8 mouse cellular contexts compared by ENCODE assay signal in genomic region chr8:123950077-123950802, GRCm38 (mm10). TPM values are rescaled to one million over a fixed set of nuclear protein-coding genes. Genes with fewer than 3 reads are reported as not detected.
A peak's percentile ranks its signal among the peaks of the same experiment; 100 is the strongest.
DNase-seq lines count a peak whose midpoint lies in the region; ATAC-seq and TF ChIP-seq lines count a peak whose summit lies in the region.

No protein-coding gene starts in this region.

- no peak for TF ChIP-seq POLR2A in limb, embryonic 14.5 days (IDR thresholded peaks at IDR 0.05; ENCODE audit: borderline replicate concordance, extremely low read depth, insufficient read depth, insufficient read length)

- ATAC-seq in intestine, embryonic 16.5 days = peak; percentile 6; the same call in 1 of the 2 replicates
- no peak; the same call in 1 of the 2 replicates for ATAC-seq in limb, embryonic 14.5 days (ENCODE audit: low FRiP score, low read depth)
- ATAC-seq in midbrain, embryonic 15.5 days (replicated peaks) = no peak

- H3K4me1 ChIP-seq in intestine, embryonic 16.5 days (ENCODE audit: control insufficient read depth, insufficient read depth, low read length) = peaks cover 10% of the 10 kb centered on the region
- H3K4me1 ChIP-seq in limb, embryonic 14.5 days (ENCODE audit: control insufficient read depth, insufficient read depth, low read length) = peaks cover 6% of the 10 kb centered on the region
- peaks cover 16% of the 10 kb centered on the region for H3K4me1 ChIP-seq in midbrain, embryonic 15.5 days

- no peaks in the 10 kb centered on the region for H3K27me3 ChIP-seq in intestine, embryonic 16.5 days (replicated peaks; ENCODE audit: control insufficient read depth, insufficient read depth, low read length)
- no peaks in the 10 kb centered on the region for H3K27me3 ChIP-seq in limb, embryonic 14.5 days (ENCODE audit: control insufficient read depth, insufficient read depth, low read length)
- H3K27me3 ChIP-seq in midbrain, embryonic 15.5 days (replicated peaks) = no peaks in the 10 kb centered on the region

- TF ChIP-seq CTCF in gastrocnemius, adult 2 months (IDR thresholded peaks at IDR 0.05) = peak; percentile 76

- 33% methylated on average over 10 of the region's 10 CpGs for WGBS in intestine, embryonic 16.5 days
- WGBS in limb, embryonic 14.5 days = 36% methylated on average over 10 of the region's 10 CpGs
- 36% methylated on average over 10 of the region's 10 CpGs for WGBS in midbrain, embryonic 15.5 days

- H3K9me3 ChIP-seq in intestine, embryonic 16.5 days (ENCODE audit: control insufficient read depth, low read length) = no peaks in the 10 kb centered on the region
- H3K9me3 ChIP-seq in limb, embryonic 14.5 days (ENCODE audit: control insufficient read depth, low read length) = no peaks in the 10 kb centered on the region
- no peaks in the 10 kb centered on the region for H3K9me3 ChIP-seq in midbrain, embryonic 15.5 days

- H3K27ac ChIP-seq in gastrocnemius, adult 2 months = peak overlapping the region; percentile 94
- peak overlapping the region; percentile 92 for H3K27ac ChIP-seq in intestine, embryonic 16.5 days (ENCODE audit: low read length)
- no peak overlapping the region for H3K27ac ChIP-seq in limb, embryonic 14.5 days (replicated peaks; ENCODE audit: low read depth, low read length)
- peak overlapping the region; percentile 89; the same call in 1 of the 2 replicates for H3K27ac ChIP-seq in midbrain, embryonic 15.5 days

- DNase-seq in urinary bladder, adult 18-20 months (ENCODE audit: low spot score in 2 of 2) = peak; percentile 9 to 38
- no peak for DNase-seq in urinary bladder, postnatal 4 days (ENCODE audit: low spot score in 2 of 2)
- peak; percentile 61 to 66 for DNase-seq in cerebellum, postnatal 36 days
- peak; percentile 40 for DNase-seq in gastrocnemius, adult 2 months
- peak; percentile 73 for DNase-seq in limb, embryonic 14.5 days (ENCODE audit: low spot score)
- peak; percentile 68 to 80 for DNase-seq in spleen, postnatal 4 days (ENCODE audit: low spot score in 2 of 2)

- H3K4me2 ChIP-seq in intestine, embryonic 16.5 days (ENCODE audit: low read depth, low read length) = peak overlapping the region; percentile 71
- peak overlapping the region; percentile 87 for H3K4me2 ChIP-seq in limb, embryonic 14.5 days (replicated peaks; ENCODE audit: low read depth, low read length, severe bottlenecking)
- H3K4me2 ChIP-seq in midbrain, embryonic 15.5 days = peak overlapping the region; percentile 95

- intact Hi-C loops in gastrocnemius, adult 2 months (cut with DNase I) = no loop called here

- H3K4me3 ChIP-seq in gastrocnemius, adult 2 months = peak overlapping the region; percentile 94
- peak overlapping the region; percentile 100 for H3K4me3 ChIP-seq in intestine, embryonic 16.5 days (ENCODE audit: low read length)
- peak overlapping the region; percentile 94 for H3K4me3 ChIP-seq in limb, embryonic 14.5 days (replicated peaks; ENCODE audit: low read length)
- peak overlapping the region; percentile 95 for H3K4me3 ChIP-seq in midbrain, embryonic 15.5 days

- no peaks in the 10 kb centered on the region for H3K36me3 ChIP-seq in intestine, embryonic 16.5 days (ENCODE audit: control insufficient read depth, insufficient read depth, low read length)
- peaks cover 28% of the 10 kb centered on the region for H3K36me3 ChIP-seq in limb, embryonic 14.5 days (ENCODE audit: control insufficient read depth, insufficient read depth, low read length)
- H3K36me3 ChIP-seq in midbrain, embryonic 15.5 days (replicated peaks) = peaks cover 18% of the 10 kb centered on the region

- peak overlapping the region; percentile 93 for H3K9ac ChIP-seq in intestine, embryonic 16.5 days (ENCODE audit: low read depth, low read length)
- peak overlapping the region; percentile 76 for H3K9ac ChIP-seq in limb, embryonic 14.5 days (ENCODE audit: low read depth, low read length, severe bottlenecking)
- H3K9ac ChIP-seq in midbrain, embryonic 15.5 days = peak overlapping the region; percentile 91; the same call in 1 of the 2 replicates

RNA-seq across cellular contexts. Expression of gene Nup133, which starts 1.2 kb away (rescaled TPM):
- total RNA-seq in gastrocnemius, adult 2 months (2021) = 10 to 100 TPM; 11.6 to 17.8 TPM
- 24.4 and 26.4 TPM in 2 replicates for polyA plus RNA-seq in intestine, embryonic 16.5 days (2015; fragmentation: Nextera tagmentation; extraction: Ambion mirVana)
- polyA plus RNA-seq in limb, embryonic 14.5 days (2012; rRNA removed) = 27.0 and 27.1 TPM in 2 replicates
- polyA plus RNA-seq in limb, embryonic 14.5 days (2014; fragmentation: Nextera tagmentation; extraction: Ambion mirVana) = 32.2 TPM in 2 replicates
- polyA plus RNA-seq in midbrain, embryonic 15.5 days (2015; fragmentation: Nextera tagmentation; extraction: Ambion mirVana) = 22.8 and 22.9 TPM in 2 replicates

RNA-seq across cellular contexts. Expression of gene Abcb10, which starts 32.7 kb away (rescaled TPM):
- 10 to 100 TPM; 15.8 to 18.6 TPM for total RNA-seq in gastrocnemius, adult 2 months (2021)
- polyA plus RNA-seq in intestine, embryonic 16.5 days (2015; fragmentation: Nextera tagmentation; extraction: Ambion mirVana) = 18.7 and 19.7 TPM in 2 replicates
- 14.0 and 15.4 TPM in 2 replicates for polyA plus RNA-seq in limb, embryonic 14.5 days (2012; rRNA removed)
- 19.2 and 20.9 TPM in 2 replicates for polyA plus RNA-seq in limb, embryonic 14.5 days (2014; fragmentation: Nextera tagmentation; extraction: Ambion mirVana)
- polyA plus RNA-seq in midbrain, embryonic 15.5 days (2015; fragmentation: Nextera tagmentation; extraction: Ambion mirVana) = 15.6 and 16.8 TPM in 2 replicates

RNA-seq across cellular contexts. Expression of gene Acta1, which starts 55.7 kb away (rescaled TPM):
- total RNA-seq in gastrocnemius, adult 2 months (2021) = over 10,000 TPM; 45,578 to 47,175 TPM
- polyA plus RNA-seq in intestine, embryonic 16.5 days (2015; fragmentation: Nextera tagmentation; extraction: Ambion mirVana) = 11.1 and 14.3 TPM in 2 replicates
- polyA plus RNA-seq in limb, embryonic 14.5 days (2012; rRNA removed) = 829 and 847 TPM in 2 replicates
- 625 and 1,005 TPM in 2 replicates for polyA plus RNA-seq in limb, embryonic 14.5 days (2014; fragmentation: Nextera tagmentation; extraction: Ambion mirVana)
- 6.6 TPM in 2 replicates for polyA plus RNA-seq in midbrain, embryonic 15.5 days (2015; fragmentation: Nextera tagmentation; extraction: Ambion mirVana)

Comparison
In these comparisons a context has a peak if more than half of its experiments do, and no peak if none do; other contexts are left out.
1. DNase-seq: peak in urinary bladder, adult 18-20 months (2 of 2), cerebellum, postnatal 36 days (2 of 2), gastrocnemius, adult 2 months (single experiment), limb, embryonic 14.5 days (single experiment) and spleen, postnatal 4 days (2 of 2); none in urinary bladder, postnatal 4 days (0 of 2).
2. RNA of gene Acta1, which starts 55.7 kb away (polyA plus RNA-seq): 625 to 1,005 TPM in limb, embryonic 14.5 days; 11.1 to 14.3 TPM in intestine, embryonic 16.5 days and 6.6 TPM in midbrain, embryonic 15.5 days; every median in the first group is over 10 times any median in the second.
3. Peak in every context shown above with its lines, with median percentiles within 50 percentile points of each other: H3K4me3 ChIP-seq, H3K4me2 ChIP-seq and H3K9ac ChIP-seq.